Mouse (Mus musculus): ENCODE results near the gene Baiap2.

The Baiap2 gene

DNA sequence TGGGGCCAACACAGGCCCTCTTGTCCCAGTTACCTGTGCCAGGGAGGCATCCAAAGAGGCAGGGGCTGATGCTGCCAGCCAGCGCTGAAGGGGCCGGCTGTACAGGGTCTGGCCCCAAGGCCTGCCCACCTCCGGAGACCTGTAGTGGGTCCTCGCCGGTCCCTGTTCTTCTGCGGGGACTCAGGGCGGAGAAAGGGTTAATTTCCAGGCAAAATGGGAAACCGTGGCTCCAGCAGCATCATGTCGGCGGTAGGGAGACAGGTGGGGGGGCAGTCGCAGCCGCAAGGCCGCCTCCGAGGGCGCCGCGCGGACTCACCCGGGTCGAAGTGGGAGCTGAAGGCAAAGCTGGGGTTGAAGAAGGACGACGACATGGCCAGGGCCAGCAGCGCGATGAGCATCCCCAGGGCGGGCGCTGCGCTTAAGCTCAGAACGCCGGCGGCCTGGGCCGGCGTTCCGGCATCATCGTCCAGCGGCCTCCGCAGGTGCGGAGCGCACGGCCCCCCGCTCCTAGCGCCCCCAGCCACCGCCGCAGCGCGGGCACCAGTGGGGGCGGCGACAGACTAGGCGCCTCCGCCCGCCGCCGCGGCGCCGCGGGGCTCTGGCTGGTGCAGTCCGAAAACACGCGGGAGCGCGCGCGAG is 104.1 kb downstream of the Baiap2 start, which contains the start of gene Aatk:
Gene Aatk, minus strand, starts transcription at position 615 of the 639 bp plus-strand sequence.
- DNase-seq = no peak

DNA sequence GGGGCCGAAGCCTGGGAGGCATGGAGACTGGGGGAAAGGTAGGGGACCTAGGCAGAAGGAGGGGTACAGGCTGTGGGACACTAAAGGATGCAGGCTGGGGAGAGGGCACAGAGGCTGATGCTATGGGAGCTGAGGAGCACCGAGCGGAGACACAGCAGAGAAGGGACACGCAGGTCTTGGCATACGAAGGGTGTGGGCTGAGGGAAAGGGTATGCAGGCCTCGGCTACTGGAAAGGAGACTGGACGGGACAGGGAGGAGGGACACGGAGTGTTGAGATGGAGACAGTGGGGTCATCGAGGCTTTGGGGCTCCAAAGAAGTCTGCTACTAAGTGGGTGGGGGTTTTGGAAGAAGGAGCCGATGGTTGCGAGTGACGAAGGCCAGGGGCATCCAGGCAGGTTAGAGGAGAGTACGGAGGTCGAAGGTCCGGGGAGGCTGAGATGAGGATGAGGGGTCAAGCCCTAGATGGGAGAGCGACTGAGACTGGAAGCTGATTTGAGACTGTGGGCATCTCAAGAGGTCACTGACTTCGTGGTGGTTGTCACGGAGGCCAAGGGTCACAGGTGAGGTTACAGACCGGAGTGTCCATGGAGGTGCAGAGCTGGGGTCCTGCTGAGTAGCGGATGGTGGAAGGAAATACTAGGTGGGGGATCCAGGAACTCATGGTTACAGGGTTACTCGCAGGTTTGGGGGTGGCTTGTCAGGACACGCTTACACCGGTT is 105.1 kb downstream of the Baiap2 start:
- DNase-seq = no peak

DNA sequence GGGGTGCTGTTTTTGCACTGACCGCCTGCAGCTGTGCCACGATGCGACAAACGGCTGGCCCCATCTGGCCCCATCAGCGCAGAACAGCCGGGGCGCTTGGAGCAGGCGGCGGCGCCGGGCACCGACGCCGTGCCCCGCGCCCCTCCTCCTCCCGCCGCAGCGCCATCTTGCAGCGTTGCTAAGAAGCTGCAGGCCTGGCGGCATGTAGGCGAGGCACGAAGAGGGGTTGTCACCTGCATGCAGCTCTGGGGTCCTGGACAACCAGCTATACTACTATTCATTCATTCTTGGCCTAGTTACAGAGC is 105.6 kb downstream of the Baiap2 start:
- no peak for DNase-seq

DNA sequence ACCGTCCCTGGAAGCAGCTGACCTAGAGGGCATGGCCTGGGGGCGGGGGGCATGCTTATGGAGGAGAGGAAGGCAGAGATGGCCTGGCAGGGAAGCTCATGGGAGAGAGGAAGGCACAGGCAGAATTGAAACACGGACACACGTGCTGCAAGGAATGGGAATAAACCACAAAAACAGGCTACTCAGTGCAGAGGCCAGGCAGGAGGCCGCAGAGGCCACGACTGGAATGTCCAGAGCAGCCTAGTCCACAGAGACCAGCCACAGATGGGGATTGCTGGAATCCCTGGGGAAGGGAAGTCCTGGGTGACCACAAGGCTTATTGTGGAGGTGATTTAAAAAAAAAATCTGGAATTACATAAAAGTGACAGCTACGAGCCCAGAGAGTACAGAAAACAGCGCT is 106.5 kb downstream of the Baiap2 start:
- DNase-seq = peak; percentile 27 to 34

DNA sequence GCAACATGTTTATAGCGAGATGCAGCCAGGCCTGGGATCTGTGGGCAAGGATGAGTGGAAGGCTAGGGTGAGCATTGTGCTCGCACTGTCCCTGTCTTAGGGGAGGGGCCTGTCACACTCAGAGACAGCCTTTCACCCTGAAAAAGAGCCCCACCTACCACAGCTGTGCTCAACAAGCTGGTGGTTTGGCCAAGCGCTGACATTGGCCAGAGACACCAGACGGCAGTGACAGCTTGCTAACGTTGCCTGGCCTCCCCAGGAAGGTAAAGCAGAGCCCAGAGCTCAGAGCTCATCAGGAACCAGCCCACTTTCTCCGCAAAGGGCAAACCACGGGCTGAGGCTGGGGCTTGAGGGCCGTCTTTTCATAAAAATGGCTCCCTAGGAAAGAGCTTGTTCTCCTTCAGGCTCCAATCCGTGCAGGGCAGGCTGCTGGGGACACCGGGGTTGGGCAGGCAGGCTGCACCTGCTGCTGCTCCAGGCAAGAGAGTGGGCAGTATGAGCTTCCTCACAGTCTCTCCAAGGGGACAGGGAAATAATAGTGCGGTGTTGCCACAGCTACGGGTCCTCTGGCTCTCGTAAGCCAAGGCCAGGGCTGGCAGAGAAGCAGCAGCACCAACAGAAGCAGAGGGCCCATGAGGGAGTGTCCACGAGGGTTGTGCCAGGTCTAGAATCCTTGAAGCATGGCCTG is 108.7 kb downstream of the Baiap2 start:
- DNase-seq = no peak

DNA sequence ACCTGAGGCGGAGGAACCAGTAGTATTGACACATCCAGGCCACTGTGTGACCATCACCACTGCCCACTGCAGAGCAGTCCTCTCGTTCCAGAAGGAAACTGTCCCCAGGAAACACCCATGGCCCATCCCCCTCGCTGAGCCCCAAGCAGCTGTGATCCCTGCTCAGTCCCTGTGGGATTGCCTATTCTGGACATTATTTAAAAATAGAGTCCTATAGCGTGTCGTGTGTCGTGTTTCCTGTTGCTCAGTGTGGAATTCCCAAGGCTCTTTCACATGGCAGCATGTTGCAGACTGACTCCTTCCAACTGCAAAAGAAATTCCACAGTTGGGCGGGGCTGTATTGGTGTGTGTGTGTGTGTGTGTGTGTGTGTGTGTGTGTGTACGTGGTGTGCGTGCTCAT is 109.7 kb downstream of the Baiap2 start:
- DNase-seq = no peak

DNA sequence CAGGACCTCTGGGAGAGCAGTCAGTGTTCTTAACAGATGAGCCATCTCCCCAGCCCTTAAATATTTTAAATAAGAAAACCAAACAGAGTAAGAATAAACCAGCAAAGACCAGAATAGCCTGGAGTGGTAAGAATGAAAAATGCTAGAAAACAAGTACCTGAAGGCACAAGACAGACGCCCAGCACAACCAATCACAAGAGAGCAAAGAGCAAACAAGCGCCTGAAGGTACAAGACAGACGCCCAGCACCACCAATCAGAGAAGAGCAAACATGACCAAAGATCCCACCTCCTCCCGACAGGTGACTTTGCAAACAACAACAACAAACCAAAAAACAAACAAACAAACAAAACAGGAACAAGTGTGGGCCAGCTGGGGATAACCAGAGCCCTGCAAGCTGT is 111.3 kb downstream of the Baiap2 start:
- DNase-seq = no peak

DNA sequence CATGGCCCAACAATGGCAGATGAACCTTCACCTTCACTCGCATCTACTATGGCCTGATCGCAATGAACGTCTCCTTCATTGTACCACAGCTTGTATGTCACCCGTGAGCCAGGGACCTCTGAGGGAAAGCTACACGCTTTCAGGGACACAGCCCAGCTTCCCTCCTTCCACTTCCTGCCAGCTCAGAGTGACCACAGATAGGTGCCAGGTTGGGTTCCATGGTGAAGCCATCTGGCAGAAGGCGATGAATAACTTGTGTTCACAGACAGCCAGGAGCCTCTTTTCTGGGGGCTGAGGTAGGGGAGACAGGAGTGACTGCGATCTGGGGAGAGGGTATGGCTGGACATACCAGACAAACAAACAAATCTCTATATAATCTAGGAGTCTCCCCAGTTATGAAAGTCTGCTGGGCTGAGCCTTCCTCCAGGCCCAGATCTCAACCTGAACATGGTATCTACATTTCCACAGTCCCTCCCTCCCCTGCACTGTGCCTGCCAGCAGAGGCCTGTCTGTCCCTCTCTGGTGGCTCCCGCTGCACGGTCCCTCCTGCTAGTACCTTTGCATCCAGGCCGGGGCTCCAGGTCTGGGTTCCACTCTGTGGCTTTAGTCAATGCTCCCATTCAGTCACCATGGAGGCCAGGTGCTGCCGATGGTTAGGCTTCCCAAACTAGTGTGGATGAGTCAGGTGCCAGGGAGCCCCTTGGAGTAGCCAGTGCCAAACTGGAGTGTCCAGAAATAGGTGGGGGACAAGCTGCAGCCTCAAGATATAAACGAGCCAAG is 113.6 kb downstream of the Baiap2 start:
- DNase-seq = no peak

Data from kidney, adult 8-10 months (tissue).